Mouse (Mus musculus): ENCODE data around the gene Svip. TPM values are rescaled to one million over a fixed set of nuclear protein-coding genes. Genes with fewer than 3 reads are reported as not detected.

Svip gene
- polyA plus RNA-seq, 1 experiment from 2014 or later: 19.3 TPM

DNA sequence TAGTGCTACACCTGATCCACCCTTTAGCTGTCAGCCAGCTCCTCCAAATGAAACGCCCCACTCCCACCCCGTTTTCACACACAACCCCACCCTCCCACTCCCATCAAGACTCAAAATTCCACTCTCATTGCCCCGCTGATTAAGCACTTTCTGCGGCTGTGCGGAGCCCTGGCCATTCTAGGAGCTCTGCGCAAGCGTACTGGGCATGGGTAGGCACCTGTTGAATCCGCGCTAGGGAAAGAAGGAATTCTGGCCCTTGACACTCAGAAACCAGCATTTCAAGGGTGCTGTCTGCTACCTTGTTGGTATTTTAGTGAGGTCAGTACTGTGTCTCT, 445 bp upstream of the Svip start:
- WGBS (ENCODE audit: insufficient replicate concordance): under 1% methylated on average over 9 of the region's 9 CpGs
- Histone ChIP-seq H3K36me3 (ENCODE audit: control insufficient read depth, insufficient read depth) (peaks cover 9% of the 10 kb centered on the region), H3K27me3 (ENCODE audit: control insufficient read depth, insufficient read depth, low read depth, low read length) (no peaks in the 10 kb centered on the region), H3K9ac (ENCODE audit: low read depth, low read length) (peak overlapping the region; percentile 64), H3K4me3 (ENCODE audit: low read depth, low read length) (peak overlapping the region; percentile 90), H3K4me1 (ENCODE audit: control insufficient read depth, low read depth, low read length) (peaks cover 19% of the 10 kb centered on the region), H3K4me2 (ENCODE audit: low read depth, low read length) (peak overlapping the region; percentile 92), H3K9me3 (replicated peaks; ENCODE audit: control insufficient read depth, low read length) (no peaks in the 10 kb centered on the region), H3K27ac (ENCODE audit: low read length) (peak overlapping the region; percentile 94)
- ATAC-seq (ENCODE audit: low read depth): no peak

DNA sequence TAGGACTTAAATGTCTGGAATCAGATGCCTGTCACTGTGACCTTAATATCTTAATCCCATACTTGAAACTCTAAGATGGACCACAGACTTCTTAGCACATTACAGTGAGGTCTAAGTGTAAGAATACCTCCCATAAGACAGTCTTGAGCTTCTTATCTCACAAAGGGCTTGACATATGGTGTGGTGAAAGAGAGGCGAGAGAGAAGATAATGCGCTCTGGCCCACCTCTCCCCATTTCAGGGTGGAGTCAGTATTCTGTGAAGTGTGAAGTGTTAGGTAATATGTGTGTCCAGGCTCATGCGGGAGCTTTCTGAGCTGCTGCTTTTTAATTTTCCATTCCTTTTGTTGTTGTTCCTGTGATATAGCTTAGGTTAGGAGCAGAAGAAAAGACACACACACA, 14.8 kb downstream of the Svip start:
- 31% methylated on average over 3 of the region's 3 CpGs for WGBS (ENCODE audit: insufficient replicate concordance)
- peak overlapping the region; percentile 85 for H3K27ac ChIP-seq (ENCODE audit: low read length)
- H3K36me3 ChIP-seq (ENCODE audit: control insufficient read depth, insufficient read depth): no peaks in the 10 kb centered on the region
- peak; percentile 98 for ATAC-seq (ENCODE audit: low read depth)
- H3K9me3 ChIP-seq (replicated peaks; ENCODE audit: control insufficient read depth, low read length): no peaks in the 10 kb centered on the region
- peaks cover 40% of the 10 kb centered on the region for H3K4me1 ChIP-seq (ENCODE audit: control insufficient read depth, low read depth, low read length)
- H3K9ac ChIP-seq (ENCODE audit: low read depth, low read length): peak overlapping the region; percentile 8; the same call in 1 of the 2 replicates
- H3K4me3 ChIP-seq (ENCODE audit: low read depth, low read length): 0 out of 2 replicates have a peak overlapping the region, but pooled peaks have one; percentile 6
- no peaks in the 10 kb centered on the region for H3K27me3 ChIP-seq (ENCODE audit: control insufficient read depth, insufficient read depth, low read depth, low read length)
- H3K4me2 ChIP-seq (ENCODE audit: low read depth, low read length): peak overlapping the region; percentile 56

GRCm38 (mm10) chr7:51986909-51987308, 18.9 kb downstream of the Svip start:
- H3K4me3 ChIP-seq (ENCODE audit: low read depth, low read length): no peak overlapping the region
- 18% methylated on average over 6 of the region's 6 CpGs for WGBS (ENCODE audit: insufficient replicate concordance)
- no peaks in the 10 kb centered on the region for H3K9me3 ChIP-seq (replicated peaks; ENCODE audit: control insufficient read depth, low read length)
- H3K27ac ChIP-seq (ENCODE audit: low read length): no peak overlapping the region
- H3K36me3 ChIP-seq (ENCODE audit: control insufficient read depth, insufficient read depth): no peaks in the 10 kb centered on the region
- H3K4me1 ChIP-seq (ENCODE audit: control insufficient read depth, low read depth, low read length): peaks cover 51% of the 10 kb centered on the region
- ATAC-seq (ENCODE audit: low read depth): no peak
- H3K4me2 ChIP-seq (ENCODE audit: low read depth, low read length): no peak overlapping the region
- H3K9ac ChIP-seq (ENCODE audit: low read depth, low read length): no peak overlapping the region
- no peaks in the 10 kb centered on the region for H3K27me3 ChIP-seq (ENCODE audit: control insufficient read depth, insufficient read depth, low read depth, low read length)

DNA sequence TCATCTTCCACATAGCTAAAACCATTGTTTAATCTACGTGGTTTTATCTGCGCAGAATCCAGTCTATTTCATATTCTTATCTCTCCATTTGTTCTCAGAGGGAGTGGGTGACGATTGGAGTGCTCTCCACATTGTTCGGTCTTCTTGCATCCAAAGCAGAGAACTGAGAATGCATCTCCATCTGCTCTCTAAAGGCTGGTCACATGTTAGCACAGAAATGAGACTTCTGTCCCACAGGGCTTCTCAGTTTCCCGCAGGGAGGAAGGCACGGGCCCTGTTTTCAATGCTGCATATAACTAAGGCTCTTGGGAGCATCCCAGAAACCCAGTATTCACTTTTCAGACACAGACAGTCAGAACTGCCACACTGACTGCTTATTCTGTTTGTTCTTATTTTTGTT, 20.1 kb downstream of the Svip start:
- H3K9ac ChIP-seq (ENCODE audit: low read depth, low read length): no peak overlapping the region
- no peak overlapping the region for H3K4me3 ChIP-seq (ENCODE audit: low read depth, low read length)
- no peak for ATAC-seq (ENCODE audit: low read depth)
- H3K4me2 ChIP-seq (ENCODE audit: low read depth, low read length): no peak overlapping the region
- no peaks in the 10 kb centered on the region for H3K9me3 ChIP-seq (replicated peaks; ENCODE audit: control insufficient read depth, low read length)
- no peak overlapping the region for H3K27ac ChIP-seq (ENCODE audit: low read length)
- H3K4me1 ChIP-seq (ENCODE audit: control insufficient read depth, low read depth, low read length): peaks cover 43% of the 10 kb centered on the region
- no peaks in the 10 kb centered on the region for H3K36me3 ChIP-seq (ENCODE audit: control insufficient read depth, insufficient read depth)
- H3K27me3 ChIP-seq (ENCODE audit: control insufficient read depth, insufficient read depth, low read depth, low read length): no peaks in the 10 kb centered on the region
- WGBS (ENCODE audit: insufficient replicate concordance): 53% methylated on average over 6 of the region's 6 CpGs

- H3K9me3 ChIP-seq (replicated peaks; ENCODE audit: control insufficient read depth, low read length): no peaks in the 10 kb centered on the region
- H3K27me3 ChIP-seq (ENCODE audit: control insufficient read depth, insufficient read depth, low read depth, low read length): no peaks in the 10 kb centered on the region
- no peak overlapping the region for H3K4me2 ChIP-seq (ENCODE audit: low read depth, low read length)
- peak; percentile 72 for ATAC-seq (ENCODE audit: low read depth)
- no peak overlapping the region for H3K27ac ChIP-seq (ENCODE audit: low read length)
- no peak overlapping the region for H3K4me3 ChIP-seq (ENCODE audit: low read depth, low read length)
- H3K4me1 ChIP-seq (ENCODE audit: control insufficient read depth, low read depth, low read length): peaks cover 21% of the 10 kb centered on the region
- H3K36me3 ChIP-seq (ENCODE audit: control insufficient read depth, insufficient read depth): no peaks in the 10 kb centered on the region
- H3K9ac ChIP-seq (ENCODE audit: low read depth, low read length): no peak overlapping the region
- 8% methylated on average over 1 of the region's 1 CpGs for WGBS (ENCODE audit: insufficient replicate concordance)
These were observed 23.5 kb downstream of the Svip start for GRCm38 (mm10) chr7:51982303-51982702.

DNA sequence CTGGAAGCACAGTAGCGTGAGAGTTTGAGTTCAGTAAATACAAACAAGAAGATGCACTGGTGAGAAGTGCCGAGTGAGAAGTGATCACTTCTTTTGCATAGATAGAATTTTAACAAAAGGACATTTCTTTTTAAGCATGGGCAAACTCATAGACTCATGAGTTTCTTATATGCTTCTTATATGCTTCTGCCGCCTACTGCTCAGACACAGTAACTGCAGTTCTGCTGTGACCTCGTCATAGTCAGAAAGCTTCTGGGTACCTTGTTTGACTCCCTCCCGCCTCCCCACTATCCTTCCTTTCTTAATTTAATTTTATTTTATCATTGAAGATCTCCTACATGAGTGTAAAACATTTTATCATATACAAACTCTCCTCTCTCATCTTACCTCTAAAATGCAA, 26.5 kb downstream of the Svip start:
- no peak overlapping the region for H3K4me2 ChIP-seq (ENCODE audit: low read depth, low read length)
- WGBS (ENCODE audit: insufficient replicate concordance): 34% methylated on average over 5 of the region's 5 CpGs
- H3K9me3 ChIP-seq (replicated peaks; ENCODE audit: control insufficient read depth, low read length): no peaks in the 10 kb centered on the region

GRCm38 (mm10) chr7:51975181-51975580, 30.6 kb downstream of the Svip start:
- no peak for ATAC-seq (ENCODE audit: low read depth)
- 45% methylated on average over 6 of the region's 6 CpGs for WGBS (ENCODE audit: insufficient replicate concordance)
- no peak overlapping the region for H3K4me3 ChIP-seq (ENCODE audit: low read depth, low read length)
- no peak overlapping the region for H3K4me2 ChIP-seq (ENCODE audit: low read depth, low read length)
- H3K4me1 ChIP-seq (ENCODE audit: control insufficient read depth, low read depth, low read length): peaks cover 2% of the 10 kb centered on the region
- H3K36me3 ChIP-seq (ENCODE audit: control insufficient read depth, insufficient read depth): no peaks in the 10 kb centered on the region
- H3K9ac ChIP-seq (ENCODE audit: low read depth, low read length): no peak overlapping the region
- no peaks in the 10 kb centered on the region for H3K27me3 ChIP-seq (ENCODE audit: control insufficient read depth, insufficient read depth, low read depth, low read length)
- no peaks in the 10 kb centered on the region for H3K9me3 ChIP-seq (replicated peaks; ENCODE audit: control insufficient read depth, low read length)
- no peak overlapping the region for H3K27ac ChIP-seq (ENCODE audit: low read length)

More for the DNA sequence above, 26.5 kb downstream of the Svip start:
- Histone ChIP-seq H3K36me3 (ENCODE audit: control insufficient read depth, insufficient read depth) (no peaks in the 10 kb centered on the region), H3K4me3 (ENCODE audit: low read depth, low read length) (no peak overlapping the region), H3K27ac (ENCODE audit: low read length) (no peak overlapping the region), H3K27me3 (ENCODE audit: control insufficient read depth, insufficient read depth, low read depth, low read length) (no peaks in the 10 kb centered on the region), H3K4me1 (ENCODE audit: control insufficient read depth, low read depth, low read length) (peaks cover 19% of the 10 kb centered on the region), H3K9ac (ENCODE audit: low read depth, low read length) (no peak overlapping the region)
- no peak for ATAC-seq (ENCODE audit: low read depth)

DNA sequence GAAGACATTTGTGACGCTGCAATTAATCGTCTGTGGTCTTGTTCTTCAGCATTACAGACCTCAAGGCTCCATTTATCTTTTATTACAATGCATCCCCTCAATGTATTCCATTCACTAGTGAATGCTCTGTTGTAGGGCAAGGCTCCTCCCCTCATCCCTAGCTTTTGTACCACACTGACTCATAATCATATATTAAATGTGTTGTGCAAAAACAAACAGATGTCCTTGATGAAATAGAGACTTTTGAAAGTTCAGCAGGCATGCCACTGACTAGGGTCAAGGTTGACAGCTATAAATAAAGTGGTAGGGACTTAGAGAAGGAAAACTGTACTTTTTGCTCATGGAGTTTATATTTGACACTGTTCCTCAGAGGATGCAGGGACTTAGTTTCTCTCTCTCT, 32.3 kb downstream of the Svip start:
- Histone ChIP-seq H3K9me3 (replicated peaks; ENCODE audit: control insufficient read depth, low read length) (no peaks in the 10 kb centered on the region), H3K36me3 (ENCODE audit: control insufficient read depth, insufficient read depth) (no peaks in the 10 kb centered on the region), H3K4me2 (ENCODE audit: low read depth, low read length) (no peak overlapping the region), H3K9ac (ENCODE audit: low read depth, low read length) (no peak overlapping the region), H3K27me3 (ENCODE audit: control insufficient read depth, insufficient read depth, low read depth, low read length) (no peaks in the 10 kb centered on the region), H3K27ac (ENCODE audit: low read length) (no peak overlapping the region), H3K4me3 (ENCODE audit: low read depth, low read length) (no peak overlapping the region), H3K4me1 (ENCODE audit: control insufficient read depth, low read depth, low read length) (peaks cover 2% of the 10 kb centered on the region)
- WGBS (ENCODE audit: insufficient replicate concordance): 70% methylated on average over 2 of the region's 2 CpGs
- ATAC-seq (ENCODE audit: low read depth): no peak

DNA sequence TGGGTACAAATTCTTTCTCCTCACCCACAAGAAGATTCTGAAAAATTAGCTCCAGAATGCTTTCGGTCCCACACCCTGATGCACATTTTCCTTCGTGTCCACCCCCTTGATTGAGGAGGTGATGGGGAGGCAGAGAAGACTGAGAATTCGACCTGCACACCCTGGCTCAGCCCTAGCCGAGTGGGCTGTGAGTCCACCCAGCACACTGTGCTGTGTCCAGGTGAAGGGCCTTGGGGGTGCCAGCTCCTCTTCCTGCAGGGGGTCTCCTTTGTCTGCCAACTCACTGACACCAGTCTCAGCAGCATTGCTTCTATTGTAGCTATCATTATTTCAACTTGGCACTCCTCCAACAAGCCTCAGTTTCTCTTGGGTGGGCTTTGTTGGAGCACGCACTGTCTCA, 32.7 kb downstream of the Svip start:
- 63% methylated on average over 5 of the region's 5 CpGs for WGBS (ENCODE audit: insufficient replicate concordance)
- no peaks in the 10 kb centered on the region for H3K36me3 ChIP-seq (ENCODE audit: control insufficient read depth, insufficient read depth)
- H3K9me3 ChIP-seq (replicated peaks; ENCODE audit: control insufficient read depth, low read length): no peaks in the 10 kb centered on the region
- H3K4me1 ChIP-seq (ENCODE audit: control insufficient read depth, low read depth, low read length): peaks cover 2% of the 10 kb centered on the region
- no peak for ATAC-seq (ENCODE audit: low read depth)
- no peak overlapping the region for H3K9ac ChIP-seq (ENCODE audit: low read depth, low read length)
- no peak overlapping the region for H3K27ac ChIP-seq (ENCODE audit: low read length)
- H3K4me3 ChIP-seq (ENCODE audit: low read depth, low read length): no peak overlapping the region
- H3K4me2 ChIP-seq (ENCODE audit: low read depth, low read length): no peak overlapping the region
- H3K27me3 ChIP-seq (ENCODE audit: control insufficient read depth, insufficient read depth, low read depth, low read length): no peaks in the 10 kb centered on the region
